ENCODE assay signal across 10 mouse cellular contexts in genomic region chr12:55450421-55450820, GRCm38 (mm10). TPM values are rescaled to one million over a fixed set of nuclear protein-coding genes. Genes with fewer than 3 reads are reported as not detected.
DNase-seq lines count a peak whose midpoint lies in the region; ATAC-seq lines count a peak whose summit lies in the region.
"Had no signal": no experiment of that assay in that cellular context is flagged by ENCODE, and none has a peak within 500 bp of the region (broad histone marks: within the 10 kb centered on the region; RNA-seq: fewer than 3 reads in every experiment).

No protein-coding gene starts in this region.

- no peak overlapping the region for H3K4me3 ChIP-seq in kidney, embryonic 14.5 days (ENCODE audit: low read length)
- H3K4me3 ChIP-seq: forebrain, embryonic 13.5 days had no signal

- no peaks in the 10 kb centered on the region for H3K9me3 ChIP-seq in kidney, embryonic 14.5 days (ENCODE audit: control insufficient read depth, low read length)
- H3K9me3 ChIP-seq: forebrain, embryonic 13.5 days had no signal

- no peak overlapping the region for H3K4me2 ChIP-seq in kidney, embryonic 14.5 days (replicated peaks; ENCODE audit: low read depth, low read length)
- H3K4me2 ChIP-seq: forebrain, embryonic 13.5 days had no signal

- 42% methylated on average over 16 of the region's 16 CpGs for WGBS in kidney, embryonic 14.5 days

- H3K4me1 ChIP-seq in kidney, embryonic 14.5 days (ENCODE audit: control insufficient read depth, insufficient read depth, low read length): peaks cover 13% of the 10 kb centered on the region

- no peaks in the 10 kb centered on the region for H3K36me3 ChIP-seq in kidney, embryonic 14.5 days (ENCODE audit: control insufficient read depth, insufficient read depth, low read length)

- no peaks in the 10 kb centered on the region for H3K27me3 ChIP-seq in kidney, embryonic 14.5 days (ENCODE audit: control insufficient read depth, insufficient read depth, low read length)
- H3K27me3 ChIP-seq: forebrain, embryonic 13.5 days had no signal

- no peak for ATAC-seq in kidney, embryonic 14.5 days (ENCODE audit: low FRiP score, low TSS enrichment)
- ATAC-seq: forebrain, embryonic 13.5 days; midbrain, embryonic 16.5 days had no signal

- DNase-seq in kidney, adult 9 months: peak; percentile 26
- peak; percentile 50 for DNase-seq in ZHBTc4 (ENCODE audit: low read depth, low spot score)
- peak; percentile 51 to 64 for DNase-seq in kidney, postnatal 25 days
- DNase-seq in lung, postnatal 4 days: peak; percentile 68 to 70
- no peak for DNase-seq in left cerebral cortex, adult 9 months (ENCODE audit: low spot score in 2 of 2)
- DNase-seq in cerebellum, postnatal 25 days: no peak
- DNase-seq in gastrocnemius, postnatal 25 days: no peak

- no peak overlapping the region for H3K9ac ChIP-seq in kidney, embryonic 14.5 days (ENCODE audit: low read depth, low read length)
- H3K9ac ChIP-seq: forebrain, embryonic 13.5 days had no signal

- H3K27ac ChIP-seq in kidney, embryonic 14.5 days (ENCODE audit: low read depth, low read length): no peak overlapping the region
- H3K27ac ChIP-seq: forebrain, embryonic 13.5 days had no signal

RNA-seq across cellular contexts. Expression of gene Nfkbia, which starts 42.0 kb away (rescaled TPM):
- 69.0 and 75.2 TPM in 2 replicates for polyA plus RNA-seq in kidney, embryonic 14.5 days (2014; fragmentation: Nextera tagmentation; extraction: Ambion mirVana)
- 10 to 100 TPM; 17.8 to 20.8 TPM for total RNA-seq in gastrocnemius, postnatal 25 days (2021)

Comparison
In these comparisons a context has a peak if more than half of its experiments do, and no peak if none do; other contexts are left out.
1. DNase-seq: peak in kidney, adult 9 months (single experiment), ZHBTc4 (single experiment), kidney, postnatal 25 days (2 of 2) and lung, postnatal 4 days (2 of 2); none in left cerebral cortex, adult 9 months (0 of 2), cerebellum, postnatal 25 days (0 of 2) and gastrocnemius, postnatal 25 days (single experiment).